In the genomic region with DNA sequence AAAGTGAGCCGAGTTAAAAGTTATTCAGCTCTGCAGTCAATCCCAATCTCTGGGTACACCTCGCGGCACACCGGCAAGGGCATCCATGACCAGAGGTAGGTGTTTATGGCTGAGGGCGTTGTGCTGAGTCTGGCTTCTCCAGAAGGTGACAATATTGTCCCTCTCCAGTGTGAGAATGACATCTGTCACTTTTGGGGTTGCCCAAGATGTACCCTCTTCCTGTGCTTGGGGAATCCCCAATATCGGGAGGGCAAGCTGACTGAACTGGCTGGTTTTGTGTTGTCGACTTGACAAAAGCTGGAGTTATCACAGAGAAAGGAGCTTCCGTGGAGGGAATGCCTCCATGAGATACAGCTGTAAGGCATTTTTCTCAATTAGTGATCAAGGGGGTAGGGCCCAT, we compare ENCODE assay signal across 18 mouse cellular contexts. TPM values are rescaled to one million over a fixed set of nuclear protein-coding genes. Genes with fewer than 3 reads are reported as not detected.
A peak's percentile ranks its signal among the peaks of the same experiment; 100 is the strongest.
DNase-seq lines count a peak whose midpoint lies in the region; ATAC-seq and TF ChIP-seq lines count a peak whose summit lies in the region.
"Had no signal": no experiment of that assay in that cellular context is flagged by ENCODE, and none has a peak within 500 bp of the region (broad histone marks: within the 10 kb centered on the region; RNA-seq: fewer than 3 reads in every experiment).

No protein-coding gene starts in this region.

- H3K4me1 ChIP-seq in CH12.LX (ENCODE audit: control insufficient read depth in 1 of 2, insufficient read depth in 2 of 2): peaks cover 19 to 31% of the 10 kb centered on the region in 2 experiments
- H3K4me1 ChIP-seq in midbrain, postnatal 0 days (ENCODE audit: insufficient read depth, low read length): no peaks in the 10 kb centered on the region
- no peaks in the 10 kb centered on the region for H3K4me1 ChIP-seq in kidney, adult 2 months (ENCODE audit: control insufficient read depth, insufficient read depth, low read length)

- no peak overlapping the region for H3K27ac ChIP-seq in CH12.LX (ENCODE audit: insufficient read depth, low read depth)
- no peak overlapping the region for H3K27ac ChIP-seq in midbrain, postnatal 0 days (ENCODE audit: low read depth, low read length)
- H3K27ac ChIP-seq in kidney, adult 2 months (ENCODE audit: insufficient read depth, low read depth, low read length): no peak overlapping the region
- H3K27ac ChIP-seq: embryonic facial prominence, embryonic 13.5 days; forebrain, embryonic 12.5 days; heart, adult 2 months; hindbrain, embryonic 10.5 days; hindbrain, embryonic 14.5 days had no signal

- peak overlapping the region; percentile 21; the same call in 1 of the 2 replicates for H3K4me2 ChIP-seq in CH12.LX (ENCODE audit: insufficient read depth, low read depth, poor library complexity, severe bottlenecking)
- no peak overlapping the region for H3K4me2 ChIP-seq in midbrain, postnatal 0 days (ENCODE audit: low read depth, low read length, poor library complexity, severe bottlenecking)
- H3K4me2 ChIP-seq: embryonic facial prominence, embryonic 13.5 days; forebrain, embryonic 12.5 days; heart, embryonic 12.5 days; hindbrain, embryonic 14.5 days had no signal

- dilution Hi-C loops in CH12.LX (cut with MboI; ENCODE audit: extremely low pct_ligation_motif_present, extremely low pct_unique_long_range_greater_than_20kb, low sequenced_read_pairs): no loop called here

- H3K4me3 ChIP-seq in CH12.LX (replicated peaks in 1 of 3; ENCODE audit: low read depth in 2 of 3, low read length in 2 of 3, poor library complexity in 1 of 3): no peak overlapping the region
- H3K4me3 ChIP-seq in midbrain, postnatal 0 days (ENCODE audit: low read depth, low read length): no peak overlapping the region
- H3K4me3 ChIP-seq in kidney, adult 2 months (ENCODE audit: insufficient read depth, low read depth, low read length): no peak overlapping the region
- H3K4me3 ChIP-seq: embryonic facial prominence, embryonic 13.5 days; forebrain, embryonic 12.5 days; heart, adult 2 months; heart, embryonic 12.5 days; hindbrain, embryonic 10.5 days had no signal

- H3K79me2 ChIP-seq in CH12.LX (replicated peaks; ENCODE audit: control insufficient read depth, extremely low read depth, insufficient read depth, poor library complexity, severe bottlenecking): no peaks in the 10 kb centered on the region

- no peaks in the 10 kb centered on the region for H3K27me3 ChIP-seq in CH12.LX (replicated peaks)
- H3K27me3 ChIP-seq in midbrain, postnatal 0 days (ENCODE audit: insufficient read depth, low read length): no peaks in the 10 kb centered on the region
- no peaks in the 10 kb centered on the region for H3K27me3 ChIP-seq in kidney, adult 2 months (replicated peaks; ENCODE audit: control insufficient read depth, insufficient read depth, low read length)
- H3K27me3 ChIP-seq: embryonic facial prominence, embryonic 13.5 days; heart, embryonic 12.5 days had no signal

- no peak for TF ChIP-seq POLR2A in CH12.LX (IDR thresholded peaks at IDR 0.05; ENCODE audit: low read depth, low read length)
- TF ChIP-seq POLR2A in kidney, adult 2 months (IDR thresholded peaks at IDR 0.05; ENCODE audit: low read depth, low read length): no peak

- DNase-seq in thymus, postnatal 25 days: peak; percentile 9
- no peak for DNase-seq in thymus, postnatal 0 days (ENCODE audit: low spot score)
- no peak for DNase-seq in CH12.LX (ENCODE audit: extremely low read depth)
- no peak for DNase-seq in midbrain, postnatal 0 days (ENCODE audit: low spot score)
- no peak for DNase-seq in kidney, adult 2 months
- DNase-seq: adrenal gland, postnatal 10 days; cerebellum, adult 11-12 months; cerebellum, postnatal 36 days; gastrocnemius, postnatal 10 days; heart, adult 2 months had no signal

- no peaks in the 10 kb centered on the region for H3K36me3 ChIP-seq in CH12.LX (replicated peaks in 1 of 2; ENCODE audit: control insufficient read depth in 1 of 2, insufficient read depth in 1 of 2, low read length in 1 of 2)
- no peaks in the 10 kb centered on the region for H3K36me3 ChIP-seq in midbrain, postnatal 0 days (ENCODE audit: insufficient read depth, low read length)
- H3K36me3 ChIP-seq in kidney, adult 2 months (ENCODE audit: control insufficient read depth, insufficient read depth, low read length): no peaks in the 10 kb centered on the region
- H3K36me3 ChIP-seq: embryonic facial prominence, embryonic 13.5 days; forebrain, embryonic 12.5 days; heart, embryonic 12.5 days had no signal

- peak; percentile 14 for TF ChIP-seq RAD21 in CH12.LX (IDR thresholded peaks at IDR 0.05; ENCODE audit: low read depth, low read length)

- no peak for TF ChIP-seq CTCF in CH12.LX (conservative IDR thresholded peaks at IDR 0.05 in 1 of 2, IDR thresholded peaks at IDR 0.05 in 1 of 2; ENCODE audit: low read depth in 2 of 2, low read length in 2 of 2)
- no peak for TF ChIP-seq CTCF in midbrain, postnatal 0 days (IDR thresholded peaks at IDR 0.05)
- TF ChIP-seq CTCF in kidney, adult 2 months (conservative IDR thresholded peaks at IDR 0.05; ENCODE audit: insufficient read depth, insufficient read length, low read depth, low read length): no peak

- TF ChIP-seq EP300 in CH12.LX (IDR thresholded peaks at IDR 0.05; ENCODE audit: low read length): peak; percentile 41; the same call in 1 of the 2 replicates

- 95% methylated on average over 8 of the region's 8 CpGs for WGBS in midbrain, postnatal 0 days
- 96% methylated on average over 8 of the region's 8 CpGs for WGBS in kidney, adult 2 months

- in situ Hi-C loops in CH12.LX (cut with MboI; ENCODE audit: low pct_ligation_motif_present, low pct_unique_long_range_greater_than_20kb, low sequenced_read_pairs): no loop called here

- peak; percentile 71 for ATAC-seq in inflammation-experienced regulatory T-cells, adult 6 months
- ATAC-seq in midbrain, postnatal 0 days (ENCODE audit: low FRiP score): no peak
- ATAC-seq in monocyte, adult 5-6 weeks (replicated peaks; ENCODE audit: insufficient number of reproducible peaks, low FRiP score, low TSS enrichment, poor library complexity, severe bottlenecking): no peak
- ATAC-seq: forebrain, embryonic 16.5 days had no signal

- H3K9ac ChIP-seq in CH12.LX (ENCODE audit: insufficient read depth, low read depth): no peak overlapping the region
- no peak overlapping the region for H3K9ac ChIP-seq in midbrain, postnatal 0 days (replicated peaks; ENCODE audit: low read length, poor library complexity, severe bottlenecking)
- H3K9ac ChIP-seq: embryonic facial prominence, embryonic 13.5 days; forebrain, embryonic 12.5 days; heart, embryonic 12.5 days; hindbrain, embryonic 14.5 days had no signal

- H3K9me3 ChIP-seq in CH12.LX (replicated peaks; ENCODE audit: low read length): no peaks in the 10 kb centered on the region
- no peaks in the 10 kb centered on the region for H3K9me3 ChIP-seq in midbrain, postnatal 0 days (ENCODE audit: low read length)
- H3K9me3 ChIP-seq: forebrain, embryonic 12.5 days; heart, embryonic 12.5 days; hindbrain, embryonic 10.5 days had no signal

TF ChIP-seq in CH12.LX, 34 proteins besides CTCF, POLR2A, EP300 and RAD21:
- TF ChIP-seq ETS1 (conservative IDR thresholded peaks at IDR 0.05; ENCODE audit: low read depth, low read length) (no peak), NELFE (IDR thresholded peaks at IDR 0.05; ENCODE audit: low read depth, low read length) (no peak), SMC3 (IDR thresholded peaks at IDR 0.05; ENCODE audit: low read depth, low read length) (peak; percentile 28), TBP (conservative IDR thresholded peaks at IDR 0.05; ENCODE audit: low read depth, low read length) (no peak), UBTF (IDR thresholded peaks at IDR 0.05; ENCODE audit: low read depth, low read length) (no peak), CHD2 (IDR thresholded peaks at IDR 0.05; ENCODE audit: low read length) (no peak), TCF12 (IDR thresholded peaks at IDR 0.05; ENCODE audit: low read depth, low read length) (0 out of 2 replicates have a peak, but pooled peaks have one; percentile 30), SIN3A (IDR thresholded peaks at IDR 0.05; ENCODE audit: low read length) (no peak), MAFK (IDR thresholded peaks at IDR 0.05; ENCODE audit: insufficient replicate concordance, low read length) (no peak)

RNA-seq across cellular contexts. Expression of gene Foxn3, which starts 8.6 kb away (rescaled TPM):
- polyA plus RNA-seq in thymus, postnatal 0 days (2015; fragmentation: Nextera tagmentation; extraction: Ambion mirVana): 85.0 and 119 TPM in 2 replicates
- 21.1 and 26.8 TPM in 2 replicates for total RNA-seq in CH12.LX (2012; rRNA removed)
- 9.7 and 10.0 TPM in 2 replicates for total RNA-seq in CH12.LX (2014; rRNA removed)
- 11.0 and 12.5 TPM in 2 replicates for polyA plus RNA-seq in CH12.LX (2012; ENCODE audit: insufficient read length, low read depth)
- polyA plus RNA-seq in inflammation-experienced regulatory T-cells, adult 6 months (2017; shearing (Covaris generic)): 100 to 1,000 TPM in 1 of 3 experiments, 10 to 100 TPM in 2; 65.0 to 119 (median 97.5) TPM
- 38.9 and 40.5 TPM in 2 replicates for total RNA-seq in midbrain, postnatal 0 days (2014; rRNA removed)
- 60.4 and 72.7 TPM in 2 replicates for polyA plus RNA-seq in midbrain, postnatal 0 days (2015; fragmentation: Nextera tagmentation; extraction: Ambion mirVana)
- 28.0 and 28.6 TPM in 2 replicates for polyA plus RNA-seq in kidney, adult 2 months (2012; rRNA removed)
- 96.6 to 128 TPM (median 99.8 TPM) in 3 replicates for total RNA-seq in monocyte, adult 5-6 weeks (2017)
